Mouse (Mus musculus) liver, postnatal 0 days (tissue): Measurements from ENCODE around the gene Tmem129. TPM values are rescaled to one million over a fixed set of nuclear protein-coding genes. Genes with fewer than 3 reads are reported as not detected.

Experiments
- ATAC-seq: fragments of 200-750 bp; cut with Nextera tagmentation; 2 replicates; pipeline ENCODE4 v1.8.0; 2017; ENCODE audit warnings: mild to moderate bottlenecking, moderate library complexity
- DNase-seq: peaks from one replicate; pipeline ENCODE4 v3.0.0-alpha.2; 2016
- H3K27ac ChIP-seq: fragments of 300-500 bp; sonication (generic); 2 replicates; pipeline ENCODE4 v1.5.1; 2014; ENCODE audit warnings: antibody characterized with exemption, moderate library complexity, mild to moderate bottlenecking, low read depth
- H3K27me3 ChIP-seq: fragments of 300-500 bp; sonication (generic); 2 replicates; pipeline ENCODE4 v1.6.1; 2014; ENCODE audit warnings: low read length, control low read depth, mixed read lengths; ENCODE audit not compliant: insufficient read depth
- H3K36me3 ChIP-seq: fragments of 300-500 bp; sonication (generic); replicated peaks from 2 replicates; pipeline ENCODE4 v1.6.1; 2014; ENCODE audit warnings: mild to moderate bottlenecking, control low read depth, low read length, moderate library complexity, mixed read lengths; ENCODE audit not compliant: insufficient read depth
- H3K4me1 ChIP-seq: fragments of 300-500 bp; sonication (generic); 2 replicates; pipeline ENCODE4 v1.6.1; 2014; ENCODE audit warnings: antibody characterized with exemption, mild to moderate bottlenecking, control low read depth; ENCODE audit not compliant: insufficient read depth
- H3K4me2 ChIP-seq: fragments of 300-500 bp; sonication (generic); 2 replicates; pipeline ENCODE4 v1.6.1; 2014; ENCODE audit warnings: low read depth, mild to moderate bottlenecking, low read length, moderate library complexity, mixed read lengths
- H3K4me3 ChIP-seq: fragments of 300-500 bp; sonication (generic); 2 replicates; pipeline ENCODE4 v1.5.1; 2014; ENCODE audit warnings: low read depth, low read length
- H3K9ac ChIP-seq: fragments of 300-500 bp; sonication (generic); replicated peaks from 2 replicates; pipeline ENCODE4 v1.6.1; 2014; ENCODE audit warnings: mild to moderate bottlenecking, moderate library complexity
- H3K9me3 ChIP-seq: fragments of 300-500 bp; sonication (generic); 2 replicates; pipeline ENCODE4 v1.6.1; 2016; ENCODE audit warnings: mild to moderate bottlenecking, control low read depth, low read length, mixed read lengths
- CTCF ChIP-seq: sonication (generic); IDR thresholded peaks from 2 replicates; pipeline ENCODE4 v1.5.1; 2016; ENCODE audit warnings: antibody characterized with exemption, low read depth
- EP300 ChIP-seq: IDR thresholded peaks from 2 replicates; pipeline ENCODE4 v1.6.1; 2016; ENCODE audit warnings: antibody characterized with exemption, low read depth, mild to moderate bottlenecking
- WGBS: fragments of 180-500 bp; shearing (Covaris S2); extraction: QIAGEN DNeasy Blood & Tissue Kit; methylation state at CpG from one replicate; pipeline ENCODE4 v1.1.7; 2014; ENCODE audit not compliant: insufficient replicate concordance; 5-methylcytosine and 5-hydroxymethylcytosine counted together
- polyA plus RNA-seq: library from polyadenylated mRNA; unstranded; fragments of >200 nt; fragmentation: Nextera tagmentation; extraction: Ambion mirVana; gene quantifications from 2 replicates; pipeline ENCODE4 v1.2.1, GENCODE M21; 2015

The Tmem129 gene
- polyA plus RNA-seq, 1 experiment from 2014 or later = 16.5 TPM

DNA sequence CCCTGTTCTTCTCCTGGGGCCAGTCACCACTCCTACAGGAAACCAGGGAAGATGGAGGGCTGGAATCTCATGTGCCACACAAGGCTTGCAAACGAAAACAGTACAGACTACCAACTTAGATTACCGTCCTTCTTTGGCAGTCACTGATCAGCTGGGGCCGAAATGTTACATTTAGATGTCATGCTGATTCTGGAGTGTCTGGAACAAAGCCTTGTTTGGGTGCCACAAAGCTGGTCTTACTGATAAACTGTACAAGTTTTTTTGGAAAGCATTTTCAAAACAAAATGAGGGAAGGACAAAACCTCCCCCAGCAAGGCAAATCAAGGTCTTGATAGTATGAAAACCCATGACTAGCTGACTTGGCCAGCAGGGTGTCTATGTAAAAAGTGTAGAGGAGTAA lies 34.5 kb downstream of the Tmem129 start:
- H3K9me3 ChIP-seq = no peaks in the 10 kb centered on the region
- no peaks in the 10 kb centered on the region for H3K27me3 ChIP-seq

DNA sequence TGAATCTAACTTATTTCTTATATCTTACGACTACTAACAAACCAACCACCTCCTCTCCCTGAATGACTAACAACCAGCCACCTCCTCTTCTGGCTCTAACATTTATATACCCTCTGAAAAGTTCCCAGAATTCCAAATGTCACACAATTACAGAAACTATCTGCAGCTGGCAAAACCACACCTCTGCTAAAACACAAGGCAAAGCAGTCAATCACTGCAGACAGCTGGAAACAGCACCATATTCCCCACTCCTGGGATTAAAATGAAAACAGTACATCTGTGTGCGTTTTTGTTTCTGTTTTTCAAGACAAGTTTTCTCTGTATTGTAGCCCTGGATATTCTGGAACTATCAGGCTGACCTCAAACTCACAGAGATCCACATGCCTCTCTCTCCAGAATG lies 35.5 kb downstream of the Tmem129 start:
- DNase-seq = no peak
- Histone ChIP-seq H3K27me3 (no peaks in the 10 kb centered on the region), H3K4me3 (no peak overlapping the region), H3K36me3 (peaks cover 8% of the 10 kb centered on the region; the same call in 1 of the 2 replicates), H3K4me2 (no peak overlapping the region), H3K27ac (no peak overlapping the region), H3K9me3 (no peaks in the 10 kb centered on the region), H3K9ac (no peak overlapping the region), H3K4me1 (peaks cover 4% of the 10 kb centered on the region; the same call in 1 of the 2 replicates)
- WGBS = 78% methylated on average over 2 of the region's 2 CpGs
- no peak for ATAC-seq
- TF ChIP-seq EP300 = no peak

More for the DNA sequence above, 34.5 kb downstream of the Tmem129 start:
- ATAC-seq (no peak), DNase-seq (no peak)
- peaks cover 8% of the 10 kb centered on the region; the same call in 1 of the 2 replicates for H3K36me3 ChIP-seq
- TF ChIP-seq EP300 (no peak), CTCF (no peak)
- no peak overlapping the region for H3K27ac ChIP-seq
- no peak overlapping the region for H3K9ac ChIP-seq
- no peak overlapping the region for H3K4me3 ChIP-seq
- 74% methylated on average over 3 of the region's 3 CpGs for WGBS
- no peak overlapping the region for H3K4me2 ChIP-seq
- H3K4me1 ChIP-seq = peaks cover 11% of the 10 kb centered on the region

DNA sequence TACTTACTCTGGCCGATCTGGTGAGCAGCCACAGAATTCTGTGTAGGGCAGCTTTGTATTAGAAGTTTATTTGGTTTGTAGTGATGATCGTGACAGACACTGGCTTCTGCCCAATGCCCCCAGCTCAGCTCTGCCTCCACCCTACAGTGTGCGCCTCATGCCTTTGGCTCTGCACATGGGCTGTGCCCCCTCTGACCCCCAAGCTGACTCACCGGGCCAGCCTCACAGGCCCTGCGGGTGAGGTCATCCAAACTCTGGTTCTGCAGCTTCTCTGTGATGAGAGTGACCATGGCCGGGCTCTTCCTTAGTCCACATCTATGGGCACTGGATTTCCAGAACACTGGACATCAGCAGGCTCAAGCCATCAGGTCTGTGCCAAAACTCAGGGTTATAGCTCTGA lies 43.8 kb downstream of the Tmem129 start:
- Histone ChIP-seq H3K27me3 (no peaks in the 10 kb centered on the region), H3K27ac (no peak overlapping the region), H3K4me1 (no peaks in the 10 kb centered on the region), H3K4me2 (no peak overlapping the region), H3K4me3 (no peak overlapping the region), H3K36me3 (peaks cover 22% of the 10 kb centered on the region), H3K9me3 (no peaks in the 10 kb centered on the region), H3K9ac (no peak overlapping the region)
- ATAC-seq (no peak), DNase-seq (no peak)
- no peak for TF ChIP-seq CTCF
- no peak for TF ChIP-seq EP300
- 74% methylated on average over 6 of the region's 6 CpGs for WGBS

DNA sequence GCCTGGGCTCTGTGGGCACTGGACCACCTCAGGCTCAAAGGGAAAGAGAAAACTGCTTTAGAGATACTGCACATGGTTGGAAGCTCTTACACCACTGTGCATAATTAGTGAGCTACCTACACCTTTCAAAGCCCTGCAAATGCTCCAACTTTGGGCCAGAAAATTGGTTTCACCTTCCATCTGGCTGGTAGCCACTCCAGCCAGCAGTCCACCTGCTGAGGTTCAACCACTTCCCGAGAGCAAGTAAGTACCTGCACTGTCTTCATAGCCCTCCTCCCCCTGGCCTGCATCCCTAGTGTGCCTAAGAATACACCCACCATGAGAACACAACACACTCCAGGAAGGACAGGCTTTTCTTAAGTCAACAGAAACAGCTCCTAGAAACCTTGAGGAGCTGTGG lies 46.4 kb downstream of the Tmem129 start:
- Histone ChIP-seq H3K4me2 (no peak overlapping the region), H3K27ac (no peak overlapping the region), H3K9me3 (no peaks in the 10 kb centered on the region), H3K27me3 (no peaks in the 10 kb centered on the region), H3K4me3 (no peak overlapping the region), H3K36me3 (peaks cover 35% of the 10 kb centered on the region), H3K4me1 (no peaks in the 10 kb centered on the region), H3K9ac (no peak overlapping the region)
- ATAC-seq (no peak), DNase-seq (no peak)
- 90% methylated on average over 1 of the region's 1 CpGs for WGBS
- TF ChIP-seq EP300 (no peak), CTCF (no peak)

DNA sequence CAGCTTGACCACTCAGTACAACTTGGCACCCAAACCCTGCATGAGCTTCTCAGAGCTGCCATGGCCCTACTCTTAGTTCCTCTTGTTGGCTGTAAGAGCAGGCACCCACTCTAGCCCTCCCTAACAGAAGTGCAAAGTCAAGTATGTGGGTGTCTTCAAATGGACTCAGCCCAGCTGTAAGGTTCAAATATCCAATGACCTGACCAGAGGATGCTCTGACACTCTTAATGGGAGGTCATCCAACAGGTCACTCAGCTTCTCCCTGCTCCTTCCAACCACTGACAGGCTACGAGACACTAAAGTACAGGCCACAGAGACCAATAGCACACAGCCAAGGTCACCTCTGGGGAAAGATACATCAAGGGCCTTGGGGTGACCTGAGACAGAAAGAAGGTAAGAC lies 49.0 kb downstream of the Tmem129 start:
- no peak overlapping the region for H3K27ac ChIP-seq
- H3K36me3 ChIP-seq = peaks cover 31% of the 10 kb centered on the region
- no peak for TF ChIP-seq EP300
- TF ChIP-seq CTCF = no peak
- H3K4me2 ChIP-seq = no peak overlapping the region
- H3K9ac ChIP-seq = no peak overlapping the region
- H3K4me3 ChIP-seq = no peak overlapping the region
- no peaks in the 10 kb centered on the region for H3K9me3 ChIP-seq
- DNase-seq (no peak), ATAC-seq (no peak)
- no peaks in the 10 kb centered on the region for H3K4me1 ChIP-seq
- H3K27me3 ChIP-seq = no peaks in the 10 kb centered on the region
- 88% methylated on average over 1 of the region's 1 CpGs for WGBS

DNA sequence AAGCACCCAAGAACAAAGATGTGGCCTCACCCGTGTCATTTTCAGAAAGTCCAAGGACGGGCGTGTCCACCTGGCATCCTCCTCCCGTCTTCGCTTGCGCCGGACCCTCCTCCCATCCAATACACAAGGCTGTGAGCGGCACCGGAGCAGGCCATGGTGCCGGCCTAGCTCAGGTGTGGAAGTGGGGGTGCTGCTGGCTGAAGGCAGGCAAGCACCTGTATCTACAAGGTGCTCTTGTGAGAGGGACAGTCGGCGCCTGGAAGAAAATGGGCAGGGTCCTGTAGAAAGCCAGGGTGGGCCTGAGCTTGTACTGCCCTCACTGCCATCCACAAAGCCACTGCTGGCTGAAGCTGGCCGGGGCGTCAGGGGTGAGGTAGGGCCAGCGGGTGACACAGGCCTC lies 50.8 kb downstream of the Tmem129 start:
- DNase-seq = no peak
- WGBS = 91% methylated on average over 15 of the region's 15 CpGs
- ATAC-seq = no peak

DNA sequence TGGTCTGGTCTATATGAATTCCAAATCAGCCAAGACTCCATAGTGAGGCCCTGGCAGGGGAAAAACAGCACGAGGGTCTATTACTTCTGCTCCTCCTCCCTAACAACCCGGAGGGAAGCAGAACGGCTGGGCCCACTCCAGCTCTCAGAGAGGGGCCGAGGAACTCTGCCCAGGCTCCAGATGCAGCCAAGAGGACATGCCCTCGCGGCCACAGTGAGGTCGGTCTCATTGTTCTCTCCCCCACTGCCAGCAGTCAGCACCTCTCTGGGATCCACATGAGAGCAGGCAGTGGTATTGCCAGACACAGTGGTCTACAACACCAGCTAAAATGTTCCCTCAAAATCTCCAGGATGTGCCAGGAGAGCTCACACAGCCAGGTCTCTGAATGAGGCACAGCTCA lies 51.6 kb downstream of the Tmem129 start:
- ATAC-seq (no peak), DNase-seq (no peak)
- TF ChIP-seq EP300 (no peak), CTCF (no peak)
- Histone ChIP-seq H3K27me3 (no peaks in the 10 kb centered on the region), H3K9me3 (no peaks in the 10 kb centered on the region), H3K4me3 (no peak overlapping the region), H3K36me3 (peaks cover 29% of the 10 kb centered on the region), H3K4me2 (no peak overlapping the region), H3K4me1 (no peaks in the 10 kb centered on the region), H3K27ac (no peak overlapping the region), H3K9ac (no peak overlapping the region)
- 79% methylated on average over 7 of the region's 7 CpGs for WGBS

More for the DNA sequence above, 50.8 kb downstream of the Tmem129 start:
- H3K9ac ChIP-seq = no peak overlapping the region
- H3K4me2 ChIP-seq = no peak overlapping the region
- H3K27ac ChIP-seq = no peak overlapping the region
- H3K27me3 ChIP-seq = no peaks in the 10 kb centered on the region
- H3K9me3 ChIP-seq = no peaks in the 10 kb centered on the region
- H3K4me1 ChIP-seq = no peaks in the 10 kb centered on the region
- TF ChIP-seq EP300 (no peak), CTCF (no peak)
- H3K4me3 ChIP-seq = no peak overlapping the region
- peaks cover 25% of the 10 kb centered on the region for H3K36me3 ChIP-seq
